Mouse (Mus musculus): ENCODE results near the gene Gdf15.

Gdf15 gene

GRCm38 (mm10) chr8:70632346-70632892, at the start of gene Gdf15:
Gene Gdf15, minus strand, starts transcription at chr8:70632456.
- DNase-seq (ENCODE audit: low spot score in 2 of 2), result no peak

- DNase-seq (ENCODE audit: low spot score in 2 of 2), result no peak
Measured at GRCm38 (mm10) chr8:70681410-70681809, 49.2 kb upstream of the Gdf15 start.

GRCm38 (mm10) chr8:70680039-70680438, 47.8 kb upstream of the Gdf15 start:
- DNase-seq (ENCODE audit: low spot score in 2 of 2), result no peak

GRCm38 (mm10) chr8:70679404-70679803, 47.1 kb upstream of the Gdf15 start:
- DNase-seq (ENCODE audit: low spot score in 2 of 2), result no peak

- DNase-seq (ENCODE audit: low spot score in 2 of 2), result no peak
Measured at GRCm38 (mm10) chr8:70678679-70679078, 46.4 kb upstream of the Gdf15 start.

GRCm38 (mm10) chr8:70677451-70678080, 45.3 kb upstream of the Gdf15 start:
- no peak for DNase-seq (ENCODE audit: low spot score in 2 of 2)

GRCm38 (mm10) chr8:70675336-70675735, 43.1 kb upstream of the Gdf15 start:
- DNase-seq (ENCODE audit: low spot score in 2 of 2), result peak; percentile 59 to 73

GRCm38 (mm10) chr8:70674716-70675115, 42.5 kb upstream of the Gdf15 start:
- no peak for DNase-seq (ENCODE audit: low spot score in 2 of 2)

- DNase-seq (ENCODE audit: low spot score in 2 of 2), result no peak
Measured at GRCm38 (mm10) chr8:70674109-70674508, 41.9 kb upstream of the Gdf15 start.

GRCm38 (mm10) chr8:70673079-70673856, 41.0 kb upstream of the Gdf15 start, which contains the start of gene Lsm4:
Gene Lsm4, plus strand, starts transcription at chr8:70673248.
- DNase-seq (ENCODE audit: low spot score in 2 of 2), result peak; percentile 97 to 98

GRCm38 (mm10) chr8:70672325-70673078, 40.2 kb upstream of the Gdf15 start:
- DNase-seq (ENCODE audit: low spot score in 2 of 2), result no peak

- no peak for DNase-seq (ENCODE audit: low spot score in 2 of 2)
Measured at GRCm38 (mm10) chr8:70671615-70672324, 39.5 kb upstream of the Gdf15 start.

- DNase-seq (ENCODE audit: low spot score in 2 of 2), result no peak
Measured at GRCm38 (mm10) chr8:70667071-70667470, 34.8 kb upstream of the Gdf15 start.

- no peak for DNase-seq (ENCODE audit: low spot score in 2 of 2)
Measured at GRCm38 (mm10) chr8:70665599-70665998, 33.3 kb upstream of the Gdf15 start.

GRCm38 (mm10) chr8:70664631-70665030, 32.4 kb upstream of the Gdf15 start:
- no peak for DNase-seq (ENCODE audit: low spot score in 2 of 2)

GRCm38 (mm10) chr8:70663691-70664090, 31.4 kb upstream of the Gdf15 start:
- no peak for DNase-seq (ENCODE audit: low spot score in 2 of 2)

- no peak for DNase-seq (ENCODE audit: low spot score in 2 of 2)
Measured at GRCm38 (mm10) chr8:70660273-70660725, 28.0 kb upstream of the Gdf15 start, which contains the start of gene Pgpep1. Gene Pgpep1, minus strand, starts transcription at chr8:70660388.

GRCm38 (mm10) chr8:70659604-70660272, 27.5 kb upstream of the Gdf15 start:
- DNase-seq (ENCODE audit: low spot score in 2 of 2), result peak; percentile 86 to 92

- no peak for DNase-seq (ENCODE audit: low spot score in 2 of 2)
Measured at GRCm38 (mm10) chr8:70658897-70659603, 26.8 kb upstream of the Gdf15 start.

- no peak for DNase-seq (ENCODE audit: low spot score in 2 of 2)
Measured at GRCm38 (mm10) chr8:70657739-70658138, 25.5 kb upstream of the Gdf15 start.

Data from thymus, postnatal 10 days (tissue).